Mouse (Mus musculus) heart, postnatal 0 days (tissue): ENCODE data around the gene Cep97. TPM values are rescaled to one million over a fixed set of nuclear protein-coding genes. Genes with fewer than 3 reads are reported as not detected.
"Not testable (repeated sequence)": the region's sequence is repeated elsewhere in the genome, so short reads cannot be mapped to it uniquely, and the experiment has no call there.

Experiments used
- ATAC-seq: fragments of 200-750 bp; cut with Nextera tagmentation; 2 replicates; pipeline ENCODE4 v1.8.0; 2017; ENCODE audit warnings: low read depth, moderate number of reproducible peaks, moderate library complexity; ENCODE audit not compliant: insufficient read depth
- DNase-seq: peaks from one replicate; pipeline ENCODE4 v3.0.0-alpha.2; 2016; ENCODE audit warnings: low spot score
- H3K27ac ChIP-seq: fragments of 300-500 bp; sonication (generic); 2 replicates; pipeline ENCODE4 v1.5.1; 2014; ENCODE audit warnings: low read depth, mild to moderate bottlenecking
- H3K27me3 ChIP-seq: fragments of 300-500 bp; sonication (generic); 2 replicates; pipeline ENCODE4 v1.6.1; 2014; ENCODE audit warnings: low read length, mixed read lengths; ENCODE audit not compliant: control insufficient read depth, insufficient read depth
- H3K36me3 ChIP-seq: fragments of 300-500 bp; sonication (generic); replicated peaks from 2 replicates; pipeline ENCODE4 v1.6.1; 2014; ENCODE audit warnings: low read length, mixed read lengths; ENCODE audit not compliant: control insufficient read depth, insufficient read depth
- H3K4me1 ChIP-seq: fragments of 300-500 bp; sonication (generic); 2 replicates; pipeline ENCODE4 v1.6.1; 2014; ENCODE audit warnings: antibody characterized with exemption; ENCODE audit not compliant: control insufficient read depth, insufficient read depth
- H3K4me2 ChIP-seq: fragments of 300-500 bp; sonication (generic); 2 replicates; pipeline ENCODE4 v1.6.1; 2014; ENCODE audit warnings: low read depth, mild to moderate bottlenecking, low read length, moderate library complexity
- H3K4me3 ChIP-seq: fragments of 300-500 bp; sonication (generic); 2 replicates; pipeline ENCODE4 v1.5.1; 2014; ENCODE audit warnings: low read depth, low read length
- H3K9ac ChIP-seq: fragments of 300-500 bp; sonication (generic); replicated peaks from 2 replicates; pipeline ENCODE4 v1.6.1; 2014; ENCODE audit warnings: low read depth, low read length, mixed read lengths
- H3K9me3 ChIP-seq: fragments of 300-500 bp; sonication (generic); replicated peaks from 2 replicates; pipeline ENCODE4 v1.6.1; 2016; ENCODE audit warnings: low read length; ENCODE audit not compliant: control insufficient read depth
- CTCF ChIP-seq: IDR thresholded peaks from 2 replicates; pipeline ENCODE4 v1.5.1; 2016; ENCODE audit warnings: antibody characterized with exemption, control low read depth, low read depth
- EP300 ChIP-seq: IDR thresholded peaks from 2 replicates; pipeline ENCODE4 v1.6.1; 2016; ENCODE audit warnings: antibody characterized with exemption, low read depth
- WGBS: fragments of 180-500 bp; shearing (Covaris S2); extraction: QIAGEN DNeasy Blood & Tissue Kit; methylation state at CpG from one replicate; pipeline ENCODE4 v1.1.7; 2014; 5-methylcytosine and 5-hydroxymethylcytosine counted together
- polyA plus RNA-seq: library from polyadenylated mRNA; unstranded; fragments of >200 nt; fragmentation: Nextera tagmentation; extraction: Ambion mirVana; gene quantifications from 2 replicates; pipeline ENCODE4 v1.2.1, GENCODE M21; 2015
- total RNA-seq: library from RNA; depleted of rRNA; stranded (reverse); fragments of >200 nt; gene quantifications from 2 replicates; pipeline ENCODE4 v1.2.3, GENCODE M21; 2014; ENCODE audit warnings: low replicate concordance

Gene Cep97
- total and polyA plus RNA-seq, 2 experiments from 2014 or later: 3.1 to 5.0 TPM

DNA sequence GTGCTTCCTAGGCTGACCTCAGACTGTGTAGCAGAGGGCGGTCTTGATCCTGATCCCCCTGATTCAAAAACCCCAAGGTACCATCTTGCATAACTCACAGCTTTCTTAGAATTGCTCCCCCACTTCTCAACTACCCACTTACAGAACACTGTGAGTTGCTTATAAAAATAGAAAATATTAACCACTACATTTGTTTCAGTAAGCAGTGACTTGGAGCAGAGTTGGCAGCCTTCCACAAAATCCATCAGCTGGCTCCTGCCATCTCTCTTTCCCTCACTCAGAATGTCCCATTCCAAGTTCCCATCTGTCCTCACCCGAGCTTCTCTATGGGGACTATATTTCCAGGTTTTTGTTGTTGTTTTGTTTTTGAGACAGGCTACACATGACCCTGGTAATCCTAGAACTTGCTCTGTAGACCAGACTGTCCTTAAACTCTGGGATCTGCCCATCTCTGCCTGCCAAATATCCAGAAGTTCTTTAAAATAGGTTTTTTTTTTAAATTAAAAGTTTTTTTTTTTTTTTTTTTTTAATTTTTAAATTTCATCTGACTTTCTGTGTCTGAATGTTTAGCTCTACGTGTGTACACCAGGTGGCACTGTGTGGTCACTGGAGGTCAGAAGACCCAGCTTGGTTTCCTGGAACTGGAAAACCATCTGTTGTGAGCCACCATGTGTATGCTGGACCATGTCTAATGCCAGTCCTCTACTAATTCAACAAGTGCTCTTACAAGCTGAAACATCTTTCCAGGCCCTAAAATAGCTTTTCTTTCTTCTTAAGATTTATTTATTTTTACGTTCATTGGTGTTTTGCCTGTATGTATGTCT, 29.7 kb upstream of the Cep97 start:
- Histone ChIP-seq H3K4me3 (no peak overlapping the region), H3K36me3 (peaks cover 10% of the 10 kb centered on the region; the same call in 1 of the 2 replicates), H3K4me2 (no peak overlapping the region), H3K9me3 (no peaks in the 10 kb centered on the region), H3K9ac (no peak overlapping the region), H3K4me1 (peaks cover 3% of the 10 kb centered on the region; the same call in 1 of the 2 replicates), H3K27ac (no peak overlapping the region), H3K27me3 (no peaks in the 10 kb centered on the region)
- WGBS: 56% methylated on average over 4 of the region's 4 CpGs
- ATAC-seq (no peak), DNase-seq (peak; percentile 45)
- TF ChIP-seq EP300 (no peak), CTCF (peak; percentile 49)

DNA sequence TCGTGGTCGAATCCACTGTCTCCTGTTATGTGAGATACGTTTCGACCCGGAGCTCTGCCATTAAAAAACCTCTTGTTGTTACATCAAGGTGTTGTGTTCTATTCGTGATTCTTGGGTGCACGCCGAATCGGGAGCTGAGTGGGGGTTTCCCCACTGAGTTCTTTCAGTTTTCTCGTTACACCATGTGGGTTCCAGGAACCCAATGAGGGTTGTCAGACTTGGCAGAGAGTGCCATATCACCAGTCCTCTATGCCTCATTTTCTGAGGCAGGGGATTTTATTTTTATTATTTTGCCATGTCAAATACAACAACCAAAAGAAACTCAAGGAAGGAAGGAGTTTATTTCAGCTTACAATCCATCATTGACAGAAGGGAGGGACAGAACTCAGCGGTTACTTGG, 28.4 kb upstream of the Cep97 start:
- not testable (repeated sequence) for ATAC-seq, DNase-seq, H3K9ac ChIP-seq, H3K4me3 ChIP-seq, H3K4me2 ChIP-seq, H3K4me1 ChIP-seq, H3K27me3 ChIP-seq, H3K36me3 ChIP-seq, H3K27ac ChIP-seq, H3K9me3 ChIP-seq
- 85% methylated on average over 6 of the region's 11 CpGs for WGBS

DNA sequence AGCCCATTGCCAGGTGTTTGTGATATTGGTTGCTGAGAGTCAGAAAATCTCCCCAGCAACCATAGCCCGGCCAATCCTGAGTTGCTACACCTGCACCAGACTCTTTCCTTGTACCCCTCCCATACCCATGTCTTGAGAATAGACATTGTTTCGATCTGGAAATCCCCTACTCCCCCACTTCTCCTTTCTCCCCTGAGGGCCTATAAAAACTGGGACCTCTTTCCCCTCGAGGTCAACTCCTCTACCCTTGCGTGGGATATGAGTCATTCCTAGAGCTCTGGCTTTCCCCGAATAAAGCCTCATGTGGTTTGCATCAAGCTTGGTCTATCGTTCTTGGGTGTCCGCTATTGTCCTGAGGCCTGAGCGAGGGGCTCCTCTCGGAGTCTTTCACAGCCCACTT, 19.5 kb upstream of the Cep97 start:
- not testable (repeated sequence) for DNase-seq, ATAC-seq, H3K4me1 ChIP-seq, H3K27me3 ChIP-seq, H3K36me3 ChIP-seq, H3K9me3 ChIP-seq, H3K4me2 ChIP-seq, H3K9ac ChIP-seq, H3K27ac ChIP-seq, H3K4me3 ChIP-seq
- 85% methylated on average over 9 of the region's 9 CpGs for WGBS

DNA sequence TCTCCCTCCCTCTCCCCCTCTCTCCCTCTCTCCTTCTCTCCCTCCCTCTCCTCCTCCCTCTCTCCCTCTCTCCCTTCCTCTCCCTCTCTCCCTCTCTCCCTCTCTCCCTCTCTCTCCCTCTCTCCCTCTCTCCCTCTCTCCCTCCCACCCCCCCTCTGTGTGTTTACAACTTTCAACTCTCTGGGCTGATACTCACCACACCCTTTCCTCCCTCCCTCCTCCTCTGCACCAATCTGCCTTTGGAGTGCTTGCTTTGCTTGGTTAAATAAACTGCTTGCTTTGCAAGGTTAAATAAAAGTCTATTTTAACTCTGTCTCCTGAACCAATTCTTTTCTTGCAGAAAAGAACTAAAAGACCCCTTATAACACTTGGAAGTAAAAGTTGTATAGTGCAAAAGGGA, 18.1 kb upstream of the Cep97 start:
- no peak overlapping the region for H3K4me3 ChIP-seq
- no peaks in the 10 kb centered on the region for H3K27me3 ChIP-seq
- no peak overlapping the region for H3K27ac ChIP-seq
- no peaks in the 10 kb centered on the region for H3K9me3 ChIP-seq
- H3K36me3 ChIP-seq: no peaks in the 10 kb centered on the region
- TF ChIP-seq CTCF: no peak
- no peak for TF ChIP-seq EP300
- no peak overlapping the region for H3K9ac ChIP-seq
- no peak overlapping the region for H3K4me2 ChIP-seq
- no peak for DNase-seq
- no peak for ATAC-seq
- no peaks in the 10 kb centered on the region for H3K4me1 ChIP-seq

DNA sequence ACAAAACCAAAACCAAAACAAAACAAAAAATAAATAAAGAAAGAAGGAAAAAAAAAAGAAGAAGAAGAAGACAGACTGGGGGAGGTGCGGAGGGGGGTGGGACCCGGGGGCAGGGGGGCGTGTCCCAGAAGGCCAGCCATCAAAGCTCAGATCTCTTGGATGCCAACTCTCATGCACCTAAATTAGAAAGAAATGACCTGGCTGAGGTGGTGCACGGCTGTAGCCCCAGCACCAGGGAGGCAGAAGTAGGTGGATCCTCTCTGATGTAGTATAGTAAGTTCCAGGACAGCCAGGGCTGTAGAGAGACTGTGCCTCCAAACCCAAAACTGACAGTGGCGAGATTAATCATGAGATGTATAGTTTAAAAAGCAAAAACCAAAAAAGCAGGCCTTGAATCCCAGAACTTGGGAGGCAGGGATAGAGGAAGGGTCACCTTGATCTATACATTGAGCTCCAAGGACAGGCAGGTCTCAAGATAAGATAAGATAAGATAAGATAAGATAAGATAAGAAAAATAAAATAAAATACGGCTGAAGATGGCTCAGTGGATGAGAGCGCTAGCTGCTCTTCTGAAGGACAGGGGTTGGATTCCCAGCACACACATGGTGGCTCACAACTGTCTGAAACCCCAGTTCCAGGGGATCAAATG, 17.1 kb upstream of the Cep97 start:
- H3K9ac ChIP-seq: no peak overlapping the region
- H3K4me2 ChIP-seq: no peak overlapping the region; the same call in 1 of the 2 replicates
- ATAC-seq (no peak), DNase-seq (no peak)
- H3K9me3 ChIP-seq: no peaks in the 10 kb centered on the region
- WGBS: 57% methylated on average over 7 of the region's 7 CpGs
- H3K4me3 ChIP-seq: no peak overlapping the region
- no peaks in the 10 kb centered on the region for H3K4me1 ChIP-seq
- H3K27ac ChIP-seq: no peak overlapping the region
- TF ChIP-seq CTCF (no peak), EP300 (no peak)
- H3K27me3 ChIP-seq: no peaks in the 10 kb centered on the region
- H3K36me3 ChIP-seq: no peaks in the 10 kb centered on the region
